Mouse (Mus musculus): ENCODE measurements at regions not wholly inside any gene's neighbourhood (a gene's known extent, or its start where the extent isn't known, plus 50 kb on each side); places are given as distances from the start of the nearest gene placed in this dataset.

- TF ChIP-seq CTCF (IDR thresholded peaks at IDR 0.05; ENCODE audit: borderline replicate concordance, insufficient read depth, low read length) = no peak
- TF ChIP-seq POLR2A (IDR thresholded peaks at IDR 0.05; ENCODE audit: low read depth, low read length) = no peak
Measured at GRCm38 (mm10) chr8:35157711-35158110, 607.9 kb upstream of the Gm19410 start.
